Mouse (Mus musculus) intestine, embryonic 14.5 days (tissue): ENCODE measurements around the gene Rnase12. TPM values are rescaled to one million over a fixed set of nuclear protein-coding genes. Genes with fewer than 3 reads are reported as not detected.
"Not testable (repeated sequence)": the region's sequence is repeated elsewhere in the genome, so short reads cannot be mapped to it uniquely, and the experiment has no call there.

ENCODE experiments used
- ATAC-seq: fragments of 200-750 bp; cut with Nextera tagmentation; replicated peaks from 2 replicates; pipeline ENCODE4 v1.8.0; 2017; ENCODE audit warnings: low read depth, moderate number of reproducible peaks, moderate TSS enrichment, moderate library complexity; ENCODE audit not compliant: low FRiP score, low TSS enrichment
- DNase-seq: peaks from one replicate; pipeline ENCODE4 v3.0.0-alpha.2; 2018; ENCODE audit warnings: low spot score
- H3K27ac ChIP-seq: fragments of 300-500 bp; sonication (generic); 2 replicates; pipeline ENCODE4 v1.5.1; 2014; ENCODE audit warnings: low read depth, mild to moderate bottlenecking, control low read depth
- H3K27me3 ChIP-seq: fragments of 300-500 bp; sonication (generic); replicated peaks from 2 replicates; pipeline ENCODE4 v1.6.1; 2014; ENCODE audit warnings: low read length, control low read depth; ENCODE audit not compliant: control insufficient read depth, insufficient read depth
- H3K36me3 ChIP-seq: fragments of 300-500 bp; sonication (generic); 2 replicates; pipeline ENCODE4 v1.6.1; 2014; ENCODE audit warnings: low read length, control low read depth; ENCODE audit not compliant: control insufficient read depth, insufficient read depth
- H3K4me1 ChIP-seq: fragments of 300-500 bp; sonication (generic); replicated peaks from 2 replicates; pipeline ENCODE4 v1.6.1; 2014; ENCODE audit warnings: low read length, control low read depth, mixed read lengths; ENCODE audit not compliant: control insufficient read depth, insufficient read depth
- H3K4me2 ChIP-seq: fragments of 300-500 bp; sonication (generic); 2 replicates; pipeline ENCODE4 v1.6.1; 2014; ENCODE audit warnings: low read length
- H3K4me3 ChIP-seq: fragments of 300-500 bp; sonication (generic); 2 replicates; pipeline ENCODE4 v1.5.1; 2014; ENCODE audit warnings: low read depth, low read length, control low read depth, mixed read lengths
- H3K9ac ChIP-seq: fragments of 300-500 bp; sonication (generic); 2 replicates; pipeline ENCODE4 v1.6.1; 2014; ENCODE audit warnings: mild to moderate bottlenecking, low read length
- H3K9me3 ChIP-seq: fragments of 300-500 bp; sonication (generic); 2 replicates; pipeline ENCODE4 v1.6.1; 2016; ENCODE audit warnings: low read length, control low read depth; ENCODE audit not compliant: control insufficient read depth
- WGBS: fragments of 180-500 bp; shearing (Covaris S2); extraction: QIAGEN DNeasy Blood & Tissue Kit; methylation state at CpG from one replicate; pipeline ENCODE4 v1.1.7; 2014; 5-methylcytosine and 5-hydroxymethylcytosine counted together
- polyA plus RNA-seq: library from polyadenylated mRNA; unstranded; fragments of >200 nt; fragmentation: Nextera tagmentation; extraction: Ambion mirVana; gene quantifications from 2 replicates; pipeline ENCODE4 v1.2.1, GENCODE M21; 2014

Gene Rnase12
- 0.47 and 0.97 TPM in 2 replicates for polyA plus RNA-seq

GRCm38 (mm10) chr14:51057401-51057831 lies at the start of gene Rnase12:
TSS of gene Rnase12 (minus strand) at chr14:51057661.
- Histone ChIP-seq H3K36me3 (no peaks in the 10 kb centered on the region), H3K4me1 (no peaks in the 10 kb centered on the region; the same call in 1 of the 2 replicates), H3K27me3 (no peaks in the 10 kb centered on the region), H3K27ac (no peak within 1 kb of the TSS), H3K9ac (no peak within 1 kb of the TSS), H3K4me3 (no peak within 1 kb of the TSS), H3K9me3 (no peaks in the 10 kb centered on the region), H3K4me2 (no peak within 1 kb of the TSS)
- DNase-seq (no peak), ATAC-seq (no peak)
- 65% methylated on average over 9 of the region's 9 CpGs for WGBS

DNA sequence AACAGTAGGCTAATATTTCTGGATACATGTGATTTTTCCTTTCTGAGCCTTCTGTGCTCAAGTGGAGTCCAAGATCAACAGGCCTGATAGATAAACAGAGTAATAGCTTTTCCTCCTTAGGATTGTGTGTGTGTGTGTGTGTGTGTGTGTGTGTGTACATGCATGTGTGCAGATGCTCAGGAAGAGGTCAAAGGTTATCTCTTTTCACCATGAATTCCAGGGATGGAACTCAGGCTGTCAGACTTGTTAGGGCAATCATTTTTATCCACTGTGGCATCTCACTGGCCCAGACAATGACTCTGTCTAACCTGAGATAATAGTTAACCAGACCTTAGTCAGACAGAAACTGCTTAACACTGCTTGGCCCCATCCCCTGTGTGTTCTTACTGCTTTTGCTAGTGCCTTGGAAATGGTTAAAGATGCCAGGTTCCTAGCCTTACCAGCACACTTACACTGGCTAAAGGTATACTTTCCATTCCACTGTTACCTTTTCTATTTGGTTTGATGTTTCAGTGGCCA lies 49.0 kb upstream of the Rnase12 start:
- no peaks in the 10 kb centered on the region for H3K27me3 ChIP-seq
- no peak overlapping the region for H3K4me3 ChIP-seq
- no peaks in the 10 kb centered on the region for H3K4me1 ChIP-seq
- no peak for DNase-seq
- H3K9ac ChIP-seq = no peak overlapping the region
- no peak overlapping the region for H3K27ac ChIP-seq
- H3K4me2 ChIP-seq = no peak overlapping the region
- peaks cover 9% of the 10 kb centered on the region; the same call in 1 of the 2 replicates for H3K36me3 ChIP-seq
- H3K9me3 ChIP-seq = no peaks in the 10 kb centered on the region
- ATAC-seq = peak; percentile 46; the same call in 1 of the 2 replicates

DNA sequence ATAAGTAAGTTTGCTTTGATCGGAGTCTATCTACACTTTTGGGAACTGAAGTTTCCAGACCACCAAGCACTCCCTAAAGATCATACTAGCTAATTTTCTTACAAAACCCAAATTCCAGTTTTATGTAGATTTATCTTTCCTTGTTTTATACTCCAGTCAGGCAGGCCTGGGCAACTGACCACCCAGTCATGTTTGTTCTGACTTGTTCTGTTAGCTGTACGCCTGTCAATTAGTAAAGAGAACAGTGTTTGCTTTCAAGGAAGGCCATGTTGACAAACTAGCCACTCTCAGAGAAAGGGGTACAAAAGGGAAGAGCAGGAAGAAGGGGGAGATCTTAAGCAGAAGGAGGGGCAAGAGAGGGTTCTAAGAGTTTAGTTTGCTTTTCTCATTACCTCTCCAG lies 46.9 kb upstream of the Rnase12 start:
- no peak for DNase-seq
- no peaks in the 10 kb centered on the region for H3K4me1 ChIP-seq
- peaks cover 9% of the 10 kb centered on the region; the same call in 1 of the 2 replicates for H3K36me3 ChIP-seq
- H3K4me3 ChIP-seq = no peak overlapping the region
- H3K9ac ChIP-seq = no peak overlapping the region
- no peaks in the 10 kb centered on the region for H3K27me3 ChIP-seq
- ATAC-seq = no peak
- WGBS = 80% methylated on average over 2 of the region's 2 CpGs
- no peaks in the 10 kb centered on the region for H3K9me3 ChIP-seq
- no peak overlapping the region for H3K27ac ChIP-seq
- no peak overlapping the region for H3K4me2 ChIP-seq

DNA sequence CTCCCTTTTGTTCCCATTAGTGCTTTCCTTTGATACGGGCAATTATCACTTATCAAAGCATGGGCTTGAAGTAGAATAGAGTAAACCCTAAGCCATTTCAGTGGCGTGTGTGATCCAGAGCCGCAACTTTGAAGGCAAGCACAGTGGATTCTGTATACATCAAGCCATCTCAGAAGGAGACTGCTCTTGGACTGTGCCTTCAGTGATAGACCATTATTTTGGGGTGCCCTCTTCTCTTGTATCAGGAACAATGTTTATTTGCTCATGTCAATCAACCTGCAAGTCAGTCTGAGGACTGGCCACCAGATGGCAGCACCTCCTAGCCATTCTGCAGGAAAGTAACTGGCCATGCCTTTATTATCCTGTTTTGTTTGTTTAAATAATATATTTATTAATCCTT lies 45.8 kb upstream of the Rnase12 start:
- no peak overlapping the region for H3K4me2 ChIP-seq
- WGBS = 65% methylated on average over 3 of the region's 3 CpGs
- H3K27ac ChIP-seq = no peak overlapping the region
- no peak overlapping the region for H3K4me3 ChIP-seq
- H3K36me3 ChIP-seq = peaks cover 9% of the 10 kb centered on the region; the same call in 1 of the 2 replicates
- ATAC-seq (no peak), DNase-seq (peak; percentile 84)
- H3K9ac ChIP-seq = no peak overlapping the region
- H3K27me3 ChIP-seq = no peaks in the 10 kb centered on the region
- no peaks in the 10 kb centered on the region for H3K9me3 ChIP-seq
- no peaks in the 10 kb centered on the region for H3K4me1 ChIP-seq

DNA sequence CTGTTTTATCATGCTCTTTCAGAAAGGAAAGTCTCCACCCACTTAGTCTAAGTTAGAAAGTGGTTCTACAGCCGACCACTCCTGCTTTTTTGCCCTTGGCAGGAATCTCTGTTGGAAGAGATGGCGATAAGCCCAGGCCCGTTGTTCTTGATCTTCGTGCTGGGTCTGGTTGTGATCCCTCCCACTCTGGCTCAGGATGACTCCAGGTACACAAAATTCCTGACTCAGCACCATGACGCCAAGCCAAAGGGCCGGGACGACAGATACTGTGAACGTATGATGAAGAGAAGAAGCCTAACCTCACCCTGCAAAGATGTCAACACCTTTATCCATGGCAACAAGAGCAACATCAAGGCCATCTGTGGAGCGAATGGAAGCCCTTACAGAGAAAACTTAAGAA lies 43.8 kb upstream of the Rnase12 start:
- H3K4me3 ChIP-seq = no peak overlapping the region
- H3K27ac ChIP-seq = no peak overlapping the region
- no peaks in the 10 kb centered on the region for H3K27me3 ChIP-seq
- H3K4me2 ChIP-seq = no peak overlapping the region
- no peak for DNase-seq
- H3K9me3 ChIP-seq = no peaks in the 10 kb centered on the region
- H3K4me1 ChIP-seq = no peaks in the 10 kb centered on the region
- WGBS = 75% methylated on average over 9 of the region's 9 CpGs
- ATAC-seq = no peak
- peaks cover 9% of the 10 kb centered on the region; the same call in 1 of the 2 replicates for H3K36me3 ChIP-seq
- H3K9ac ChIP-seq = no peak overlapping the region

DNA sequence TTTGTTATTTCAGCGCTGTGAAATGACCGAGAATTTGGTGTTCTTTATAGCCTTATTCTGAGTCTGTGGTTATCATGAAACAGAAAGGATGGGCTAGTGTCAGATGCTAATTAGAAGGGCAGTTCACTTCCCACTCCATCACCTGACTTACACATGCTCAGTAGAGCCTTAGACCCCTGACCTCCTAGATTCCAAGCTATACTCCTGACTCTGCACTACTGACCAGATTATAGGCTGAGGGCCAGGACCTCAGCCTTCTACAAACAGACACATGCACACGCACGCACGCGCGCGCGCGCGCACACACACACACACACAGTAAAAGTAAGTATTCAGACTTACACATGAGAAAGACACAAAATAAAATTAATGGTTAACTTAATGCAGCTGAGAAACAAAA lies 41.5 kb upstream of the Rnase12 start:
- DNase-seq = no peak
- no peak for ATAC-seq
- 95% methylated on average over 11 of the region's 11 CpGs for WGBS
- Histone ChIP-seq H3K4me2 (no peak overlapping the region), H3K36me3 (no peaks in the 10 kb centered on the region), H3K27me3 (no peaks in the 10 kb centered on the region), H3K9ac (no peak overlapping the region), H3K27ac (no peak overlapping the region), H3K4me1 (no peaks in the 10 kb centered on the region; the same call in 1 of the 2 replicates), H3K4me3 (no peak overlapping the region), H3K9me3 (no peaks in the 10 kb centered on the region)

- not testable (repeated sequence) for H3K4me1 ChIP-seq, H3K36me3 ChIP-seq, H3K27ac ChIP-seq, ATAC-seq, H3K4me3 ChIP-seq, H3K4me2 ChIP-seq, H3K27me3 ChIP-seq, H3K9ac ChIP-seq, H3K9me3 ChIP-seq
- DNase-seq = peak; percentile 77
- WGBS = 26% methylated on average over 1 of the region's 1 CpGs
Measured at GRCm38 (mm10) chr14:51098300-51098699, 40.8 kb upstream of the Rnase12 start.

DNA sequence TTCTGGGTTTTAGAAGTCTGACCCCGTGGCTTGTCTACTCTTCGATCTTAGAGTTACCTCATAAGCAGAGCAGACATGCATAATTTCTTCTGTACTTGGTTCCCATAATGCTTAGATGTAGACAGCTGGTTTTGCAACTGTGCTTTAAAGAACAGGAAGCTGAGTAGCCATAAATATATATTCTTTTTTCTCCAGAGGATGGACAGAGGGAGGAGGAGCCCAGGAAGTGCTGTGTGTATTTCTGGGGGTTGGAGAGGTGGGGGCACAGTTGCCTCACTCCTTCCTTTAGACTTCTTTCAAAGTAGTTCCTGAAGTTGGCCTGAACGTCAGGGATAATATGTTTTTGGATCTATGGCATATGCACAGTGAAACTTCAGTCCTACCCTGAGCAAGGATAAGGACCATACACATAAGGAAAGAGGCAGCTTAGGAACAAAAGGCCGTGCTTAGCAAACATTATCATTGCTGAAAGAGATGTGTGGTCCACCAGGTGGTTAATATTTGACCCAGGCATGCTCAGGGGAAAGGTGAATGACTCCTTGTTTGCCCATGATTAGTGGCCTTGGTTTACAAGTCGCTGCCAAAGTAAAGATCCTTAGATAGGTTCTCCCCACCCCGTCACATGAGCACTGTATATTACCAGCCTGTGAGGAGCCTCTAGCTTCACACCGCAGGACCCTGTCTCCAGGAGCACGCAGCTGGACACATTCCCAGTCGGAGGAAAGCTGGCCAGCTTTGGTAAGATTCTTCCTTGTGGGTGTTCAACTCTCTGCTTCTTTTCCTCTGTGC lies 38.5 kb upstream of the Rnase12 start:
- Histone ChIP-seq H3K4me3 (peak overlapping the region; percentile 22), H3K27me3 (no peaks in the 10 kb centered on the region), H3K27ac (peak overlapping the region; percentile 61), H3K9ac (no peak overlapping the region), H3K4me1 (peaks cover 2% of the 10 kb centered on the region; the same call in 1 of the 2 replicates), H3K9me3 (no peaks in the 10 kb centered on the region), H3K36me3 (no peaks in the 10 kb centered on the region), H3K4me2 (peak overlapping the region; percentile 37)
- WGBS = 34% methylated on average over 9 of the region's 9 CpGs
- DNase-seq (no peak), ATAC-seq (peak; percentile 83)
